Mouse (Mus musculus): ENCODE results near the gene Arhgap23. TPM values are rescaled to one million over a fixed set of nuclear protein-coding genes. Genes with fewer than 3 reads are reported as not detected.

Arhgap23 gene
- polyA plus RNA-seq, 2 experiments: 9.8 to 28.9 TPM

DNA sequence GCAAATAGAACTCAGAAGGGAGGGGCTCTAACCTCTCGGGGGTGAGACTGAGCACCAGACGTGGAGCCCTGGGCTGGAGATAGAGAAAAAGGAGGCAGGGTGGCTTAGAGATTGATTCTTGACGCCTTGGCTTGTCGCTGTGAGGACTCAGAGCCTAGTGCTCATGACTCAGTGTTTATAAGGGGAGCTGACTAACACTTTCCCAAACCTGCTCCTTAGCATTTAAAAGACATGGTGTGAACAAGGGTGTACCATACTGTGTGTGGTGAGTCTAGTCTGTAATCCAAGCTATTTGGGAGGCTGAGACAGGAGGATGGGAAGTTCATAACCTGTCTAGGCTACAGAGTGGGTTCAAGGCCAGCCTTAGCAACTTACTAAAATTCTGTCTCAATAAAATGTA, 41.8 kb downstream of the Arhgap23 start:
- no peak overlapping the region for H3K4me2 ChIP-seq (replicated peaks; ENCODE audit: low read depth, low read length, severe bottlenecking)
- no peaks in the 10 kb centered on the region for H3K9me3 ChIP-seq (ENCODE audit: control insufficient read depth, low read length)
- TF ChIP-seq POLR2A (IDR thresholded peaks at IDR 0.05; ENCODE audit: borderline replicate concordance, extremely low read depth, insufficient read depth, insufficient read length): no peak
- DNase-seq (ENCODE audit: low spot score) (no peak), ATAC-seq (ENCODE audit: low FRiP score, low read depth) (no peak)
- no peak overlapping the region for H3K4me3 ChIP-seq (replicated peaks; ENCODE audit: low read length)
- H3K4me1 ChIP-seq (ENCODE audit: control insufficient read depth, insufficient read depth, low read length): peaks cover 5% of the 10 kb centered on the region
- WGBS: 70% methylated on average over 4 of the region's 4 CpGs
- no peaks in the 10 kb centered on the region for H3K27me3 ChIP-seq (ENCODE audit: control insufficient read depth, insufficient read depth, low read length)
- H3K9ac ChIP-seq (ENCODE audit: low read depth, low read length, severe bottlenecking): no peak overlapping the region
- H3K27ac ChIP-seq (replicated peaks; ENCODE audit: low read depth, low read length): no peak overlapping the region
- peaks cover 95% of the 10 kb centered on the region for H3K36me3 ChIP-seq (ENCODE audit: control insufficient read depth, insufficient read depth, low read length)

DNA sequence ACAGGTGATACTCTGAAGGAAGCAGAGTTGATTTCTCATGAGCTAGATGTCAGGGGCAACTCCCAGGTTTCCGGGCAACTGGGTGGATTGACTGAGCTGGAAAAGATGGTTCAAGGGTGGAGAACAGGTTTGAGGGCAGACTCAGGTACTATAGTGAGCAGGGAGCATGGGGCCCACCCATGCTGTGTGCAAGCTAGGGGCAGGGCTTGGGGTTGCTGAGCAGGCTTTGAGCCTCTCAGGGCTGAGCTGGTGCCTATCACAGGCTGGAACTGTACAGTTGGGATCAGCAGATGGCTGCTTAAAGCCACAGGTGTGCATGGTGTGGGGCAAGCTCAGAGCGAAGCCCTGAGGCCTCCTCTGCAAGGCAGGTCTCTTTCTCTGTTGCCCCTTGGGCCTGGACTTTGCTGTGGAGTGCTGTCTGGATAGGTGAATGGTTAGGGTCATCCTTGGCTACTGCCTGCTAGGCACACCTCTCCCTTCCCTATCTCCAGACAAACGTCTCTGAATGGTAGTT, 46.0 kb downstream of the Arhgap23 start:
- 94% methylated on average over 3 of the region's 3 CpGs for WGBS
- no peak overlapping the region for H3K9ac ChIP-seq (ENCODE audit: low read depth, low read length, severe bottlenecking)
- DNase-seq (ENCODE audit: low spot score) (no peak), ATAC-seq (ENCODE audit: low FRiP score, low read depth) (no peak)
- H3K4me2 ChIP-seq (replicated peaks; ENCODE audit: low read depth, low read length, severe bottlenecking): no peak overlapping the region
- peaks cover 95% of the 10 kb centered on the region for H3K36me3 ChIP-seq (ENCODE audit: control insufficient read depth, insufficient read depth, low read length)
- no peaks in the 10 kb centered on the region for H3K9me3 ChIP-seq (ENCODE audit: control insufficient read depth, low read length)
- no peaks in the 10 kb centered on the region for H3K4me1 ChIP-seq (ENCODE audit: control insufficient read depth, insufficient read depth, low read length)
- H3K27me3 ChIP-seq (ENCODE audit: control insufficient read depth, insufficient read depth, low read length): no peaks in the 10 kb centered on the region
- no peak overlapping the region for H3K4me3 ChIP-seq (replicated peaks; ENCODE audit: low read length)
- TF ChIP-seq POLR2A (IDR thresholded peaks at IDR 0.05; ENCODE audit: borderline replicate concordance, extremely low read depth, insufficient read depth, insufficient read length): no peak
- no peak overlapping the region for H3K27ac ChIP-seq (replicated peaks; ENCODE audit: low read depth, low read length)

DNA sequence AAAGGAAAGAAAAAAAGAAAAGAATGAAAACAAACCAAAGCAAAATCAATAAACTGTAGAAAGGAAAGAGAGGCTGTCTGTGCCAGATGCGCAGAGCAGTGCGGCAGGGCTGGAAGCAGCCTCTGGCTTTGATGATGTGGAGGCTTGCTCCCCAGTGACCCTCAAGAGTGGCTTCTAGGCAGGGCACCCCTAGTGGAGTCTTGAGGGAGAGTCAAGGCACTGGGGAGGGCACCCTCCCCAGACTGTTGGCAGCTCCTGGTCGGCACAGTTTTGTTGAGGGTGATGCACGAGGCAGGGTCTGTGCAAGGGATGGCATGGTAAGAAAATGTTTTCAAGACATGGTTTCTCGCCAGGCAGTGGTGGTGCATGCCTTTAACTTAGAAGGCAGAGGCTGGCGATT, 47.2 kb downstream of the Arhgap23 start:
- WGBS: 85% methylated on average over 6 of the region's 6 CpGs
- H3K4me3 ChIP-seq (replicated peaks; ENCODE audit: low read length): no peak overlapping the region
- H3K27ac ChIP-seq (replicated peaks; ENCODE audit: low read depth, low read length): no peak overlapping the region
- H3K4me2 ChIP-seq (replicated peaks; ENCODE audit: low read depth, low read length, severe bottlenecking): no peak overlapping the region
- peaks cover 95% of the 10 kb centered on the region for H3K36me3 ChIP-seq (ENCODE audit: control insufficient read depth, insufficient read depth, low read length)
- no peak for TF ChIP-seq POLR2A (IDR thresholded peaks at IDR 0.05; ENCODE audit: borderline replicate concordance, extremely low read depth, insufficient read depth, insufficient read length)
- H3K9ac ChIP-seq (ENCODE audit: low read depth, low read length, severe bottlenecking): no peak overlapping the region
- no peak for ATAC-seq (ENCODE audit: low FRiP score, low read depth)
- H3K9me3 ChIP-seq (ENCODE audit: control insufficient read depth, low read length): no peaks in the 10 kb centered on the region
- no peaks in the 10 kb centered on the region for H3K4me1 ChIP-seq (ENCODE audit: control insufficient read depth, insufficient read depth, low read length)
- H3K27me3 ChIP-seq (ENCODE audit: control insufficient read depth, insufficient read depth, low read length): no peaks in the 10 kb centered on the region
- DNase-seq (ENCODE audit: low spot score): no peak

DNA sequence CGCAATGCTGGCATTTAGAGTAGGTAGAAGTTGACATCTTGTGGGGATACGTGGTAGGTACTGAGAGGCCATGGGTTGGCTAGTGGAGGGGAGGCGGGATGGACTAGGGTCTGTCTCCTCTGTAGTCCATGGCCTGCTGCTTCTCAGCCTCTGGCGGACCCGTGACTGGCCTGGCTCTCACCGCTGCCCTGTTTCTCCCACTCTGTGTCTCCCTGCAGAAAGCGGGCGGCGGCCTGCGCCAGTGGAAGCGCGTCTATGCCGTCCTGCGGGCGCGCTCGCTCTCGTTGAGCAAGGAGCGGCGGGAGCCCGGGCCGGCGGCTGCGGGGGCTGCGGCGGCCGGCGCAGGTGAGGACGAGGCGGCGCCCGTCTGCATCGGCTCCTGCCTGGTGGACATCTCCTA, 47.8 kb downstream of the Arhgap23 start:
- 45% methylated on average over 17 of the region's 33 CpGs for WGBS
- peaks cover 93% of the 10 kb centered on the region for H3K36me3 ChIP-seq (ENCODE audit: control insufficient read depth, insufficient read depth, low read length)
- no peaks in the 10 kb centered on the region for H3K4me1 ChIP-seq (ENCODE audit: control insufficient read depth, insufficient read depth, low read length)
- H3K4me3 ChIP-seq (replicated peaks; ENCODE audit: low read length): no peak overlapping the region
- no peaks in the 10 kb centered on the region for H3K27me3 ChIP-seq (ENCODE audit: control insufficient read depth, insufficient read depth, low read length)
- no peak overlapping the region for H3K4me2 ChIP-seq (replicated peaks; ENCODE audit: low read depth, low read length, severe bottlenecking)
- TF ChIP-seq POLR2A (IDR thresholded peaks at IDR 0.05; ENCODE audit: borderline replicate concordance, extremely low read depth, insufficient read depth, insufficient read length): no peak
- H3K27ac ChIP-seq (replicated peaks; ENCODE audit: low read depth, low read length): no peak overlapping the region
- ATAC-seq (ENCODE audit: low FRiP score, low read depth): no peak
- no peak overlapping the region for H3K9ac ChIP-seq (ENCODE audit: low read depth, low read length, severe bottlenecking)
- H3K9me3 ChIP-seq (ENCODE audit: control insufficient read depth, low read length): no peaks in the 10 kb centered on the region
- DNase-seq (ENCODE audit: low spot score): no peak

DNA sequence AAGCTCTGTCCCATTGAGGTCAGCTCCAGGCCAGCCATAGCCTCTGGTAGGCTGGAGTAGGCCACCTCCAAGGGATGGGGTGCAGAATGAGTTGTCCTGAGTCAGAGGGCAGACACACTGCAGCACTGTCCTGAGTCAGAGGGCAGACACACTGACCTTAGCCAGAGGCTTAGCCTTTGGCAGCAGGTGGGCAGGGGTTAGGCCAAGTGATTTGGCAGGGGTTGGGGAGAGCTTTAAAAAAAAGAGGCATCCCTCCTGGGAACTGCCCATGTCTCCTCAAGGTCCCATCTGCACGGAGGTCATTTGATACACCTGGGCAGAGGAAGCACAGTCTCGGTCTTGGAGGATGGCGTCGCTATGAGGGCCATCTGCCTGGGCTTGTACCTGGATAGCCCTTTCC, 48.7 kb downstream of the Arhgap23 start:
- Histone ChIP-seq H3K4me2 (replicated peaks; ENCODE audit: low read depth, low read length, severe bottlenecking) (no peak overlapping the region), H3K4me1 (ENCODE audit: control insufficient read depth, insufficient read depth, low read length) (no peaks in the 10 kb centered on the region), H3K36me3 (ENCODE audit: control insufficient read depth, insufficient read depth, low read length) (peaks cover 85% of the 10 kb centered on the region), H3K9me3 (ENCODE audit: control insufficient read depth, low read length) (no peaks in the 10 kb centered on the region), H3K27me3 (ENCODE audit: control insufficient read depth, insufficient read depth, low read length) (no peaks in the 10 kb centered on the region), H3K27ac (replicated peaks; ENCODE audit: low read depth, low read length) (no peak overlapping the region), H3K4me3 (replicated peaks; ENCODE audit: low read length) (no peak overlapping the region), H3K9ac (ENCODE audit: low read depth, low read length, severe bottlenecking) (no peak overlapping the region)
- ATAC-seq (ENCODE audit: low FRiP score, low read depth): no peak
- 82% methylated on average over 4 of the region's 4 CpGs for WGBS
- TF ChIP-seq POLR2A (IDR thresholded peaks at IDR 0.05; ENCODE audit: borderline replicate concordance, extremely low read depth, insufficient read depth, insufficient read length): no peak
- DNase-seq (ENCODE audit: low spot score): no peak

DNA sequence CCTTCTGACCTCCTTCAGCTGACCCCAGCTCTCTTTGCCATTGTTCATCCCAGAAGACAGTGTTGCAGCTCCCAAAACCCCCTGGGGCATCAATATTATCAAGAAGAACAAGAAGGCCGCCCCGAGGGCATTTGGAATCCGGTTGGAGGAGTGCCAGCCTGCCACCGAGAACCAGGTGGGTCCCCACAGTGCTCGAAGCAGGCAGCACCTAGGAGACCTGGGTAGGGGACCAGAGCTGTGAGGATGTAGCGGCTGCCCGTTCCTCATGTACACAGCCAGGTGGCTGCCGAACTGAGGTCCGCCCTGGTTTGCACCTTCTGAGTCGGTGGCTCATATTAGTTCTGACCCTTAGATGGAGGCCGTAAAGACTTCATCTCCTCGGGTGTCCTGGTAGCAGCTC, 50.6 kb downstream of the Arhgap23 start:
- H3K4me3 ChIP-seq (replicated peaks; ENCODE audit: low read length): no peak overlapping the region
- TF ChIP-seq POLR2A (IDR thresholded peaks at IDR 0.05; ENCODE audit: borderline replicate concordance, extremely low read depth, insufficient read depth, insufficient read length): no peak
- 73% methylated on average over 12 of the region's 12 CpGs for WGBS
- H3K27me3 ChIP-seq (ENCODE audit: control insufficient read depth, insufficient read depth, low read length): no peaks in the 10 kb centered on the region
- no peaks in the 10 kb centered on the region for H3K9me3 ChIP-seq (ENCODE audit: control insufficient read depth, low read length)
- no peak overlapping the region for H3K9ac ChIP-seq (ENCODE audit: low read depth, low read length, severe bottlenecking)
- DNase-seq (ENCODE audit: low spot score) (no peak), ATAC-seq (ENCODE audit: low FRiP score, low read depth) (no peak)
- no peak overlapping the region for H3K4me2 ChIP-seq (replicated peaks; ENCODE audit: low read depth, low read length, severe bottlenecking)
- H3K27ac ChIP-seq (replicated peaks; ENCODE audit: low read depth, low read length): no peak overlapping the region
- H3K36me3 ChIP-seq (ENCODE audit: control insufficient read depth, insufficient read depth, low read length): peaks cover 81% of the 10 kb centered on the region
- H3K4me1 ChIP-seq (ENCODE audit: control insufficient read depth, insufficient read depth, low read length): no peaks in the 10 kb centered on the region

Measured in limb, embryonic 14.5 days (tissue).